Mouse (Mus musculus) gastrocnemius, postnatal 14 days (tissue): ENCODE measurements at regions not wholly inside any gene's neighbourhood (a gene's known extent, or its start where the extent isn't known, plus 50 kb on each side); places are given as distances from the start of the nearest gene placed in this dataset.
"Not testable (repeated sequence)": the region's sequence is repeated elsewhere in the genome, so short reads cannot be mapped to it uniquely, and the experiment has no call there.

Source experiments
- DNase-seq: peaks from one replicate; pipeline ENCODE4 v3.0.0; 2021; ENCODE audit warnings: mixed read lengths
- intact Hi-C: fragments of 180-260 bp; cut with DNase I; formaldehyde crosslinking; loops from one replicate; pipeline ENCODE4 v1.15.1; 2025; ENCODE audit warnings: low total_unique reads

GRCm38 (mm10) chr12:15493640-15494039 is 323.1 kb downstream of the Trib2 start:
- DNase-seq, result no peak
- intact Hi-C loops, result no loop called here

DNA sequence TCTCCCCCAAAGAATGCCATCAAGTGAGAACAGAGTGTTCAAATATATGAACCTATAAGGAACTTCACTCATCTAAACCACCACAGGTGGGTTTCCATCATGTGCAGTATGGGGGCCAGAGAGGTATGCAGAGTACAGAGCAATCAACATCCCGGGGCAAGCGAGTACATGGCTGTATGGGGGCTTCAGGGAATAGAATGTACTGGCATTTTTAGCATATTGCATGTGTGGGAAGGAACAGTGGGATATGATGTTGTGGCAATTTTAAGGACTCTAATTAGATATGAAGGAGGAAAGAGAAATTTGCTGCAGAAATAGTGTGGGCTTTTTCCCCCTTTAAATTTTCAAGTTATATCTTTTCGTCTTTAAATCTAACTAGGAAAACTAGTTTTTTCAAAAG is 344.0 kb downstream of the Trib2 start:
- no peak for DNase-seq
- intact Hi-C loops, result no loop called here

DNA sequence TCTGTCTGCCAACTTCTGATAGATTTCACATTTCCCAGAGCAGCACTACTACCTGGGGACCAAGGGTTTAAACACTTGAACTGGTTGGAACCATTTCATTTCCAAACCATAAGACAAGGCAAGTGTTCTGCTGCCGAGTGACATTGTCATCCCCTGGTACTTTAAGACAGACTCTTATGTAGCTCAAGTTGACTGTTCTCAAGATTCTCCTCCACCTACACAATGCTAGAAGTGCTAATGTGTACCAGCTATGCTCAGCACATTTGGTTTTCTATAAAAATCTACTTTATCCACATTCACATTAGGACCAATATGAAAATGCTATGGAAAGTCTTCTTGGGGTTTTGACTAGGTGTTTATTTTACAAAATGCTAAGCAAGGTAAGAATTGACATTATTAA is 357.3 kb downstream of the Trib2 start:
- no peak for DNase-seq
- intact Hi-C loops, result no loop called here

GRCm38 (mm10) chr12:15456369-15456768 is 360.4 kb downstream of the Trib2 start:
- DNase-seq, intact Hi-C loops: not testable (repeated sequence)

DNA sequence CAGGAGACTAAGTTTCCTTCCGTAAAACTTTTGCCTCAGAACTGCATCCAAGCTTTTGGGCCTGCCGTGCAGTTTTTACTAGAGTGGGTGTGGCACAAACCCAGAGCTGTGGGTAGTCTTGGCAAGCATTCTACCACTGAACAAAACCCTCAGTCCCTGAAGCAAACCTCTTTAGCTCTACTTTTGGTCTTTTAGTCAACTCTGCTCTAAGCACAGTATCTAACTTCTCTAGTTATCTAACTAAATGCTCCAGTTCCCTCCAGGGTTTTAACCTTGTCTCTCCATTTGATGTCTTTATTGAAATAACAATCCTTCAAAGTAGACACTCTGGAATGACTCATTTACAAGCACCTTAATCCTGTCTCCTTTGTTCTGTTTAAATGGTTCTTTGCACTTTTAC is 361.0 kb downstream of the Trib2 start:
- no peak for DNase-seq
- intact Hi-C loops, result no loop called here

DNA sequence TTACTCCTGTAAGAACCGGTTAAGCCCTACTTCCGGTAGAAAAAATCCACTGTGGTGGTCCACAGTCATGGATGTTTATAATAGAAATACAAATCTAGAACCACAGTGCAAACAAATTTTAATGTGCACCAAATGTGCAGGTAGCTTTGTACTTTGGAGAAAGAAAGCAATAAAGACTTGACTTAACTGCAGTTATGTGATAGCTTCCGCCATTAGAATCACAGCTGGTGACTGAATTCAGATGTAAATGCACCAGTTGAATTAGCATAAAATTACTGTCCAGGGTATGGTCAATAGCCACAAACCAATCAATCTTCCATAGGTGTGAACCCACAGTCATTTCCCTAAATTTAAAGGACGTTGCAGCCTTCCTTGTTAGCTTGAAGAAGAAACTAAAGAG is 367.2 kb downstream of the Trib2 start:
- no peak for DNase-seq
- intact Hi-C loops, result no loop called here

DNA sequence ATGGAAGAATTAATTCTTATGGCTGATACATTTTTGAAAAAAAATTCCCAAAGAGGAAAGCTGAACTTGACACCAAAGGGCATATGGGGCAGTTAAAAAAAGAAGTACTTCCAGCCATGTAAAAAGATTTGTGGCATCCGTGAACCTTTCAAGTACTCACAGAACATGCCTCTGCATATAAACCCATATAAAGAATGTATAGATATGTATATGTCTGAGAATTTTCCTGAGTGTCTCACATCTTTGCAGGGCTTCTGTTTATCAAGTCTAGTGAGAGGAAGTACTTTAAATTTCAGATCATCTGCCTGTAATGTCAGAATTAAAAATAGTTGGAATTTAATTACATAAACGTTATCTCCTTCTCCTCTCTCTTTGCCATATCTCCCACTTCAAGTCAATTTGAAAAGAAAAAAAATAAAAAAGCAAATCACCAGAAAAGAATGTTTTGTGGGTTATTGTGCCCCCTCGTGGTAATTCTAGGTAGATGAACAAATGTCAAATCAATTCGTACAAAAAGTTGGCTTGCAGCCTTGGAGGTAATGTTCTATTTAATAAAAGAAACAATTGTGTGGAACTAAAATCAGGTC is 400.4 kb downstream of the Trib2 start:
- intact Hi-C loops, result no loop called here
- no peak for DNase-seq

- intact Hi-C loops, result no loop called here
- DNase-seq, result no peak
Observed at GRCm38 (mm10) chr12:15410419-15410818, 406.3 kb downstream of the Trib2 start.

- DNase-seq, intact Hi-C loops: not testable (repeated sequence)
Observed at GRCm38 (mm10) chr12:15407577-15407976, 409.1 kb downstream of the Trib2 start.

DNA sequence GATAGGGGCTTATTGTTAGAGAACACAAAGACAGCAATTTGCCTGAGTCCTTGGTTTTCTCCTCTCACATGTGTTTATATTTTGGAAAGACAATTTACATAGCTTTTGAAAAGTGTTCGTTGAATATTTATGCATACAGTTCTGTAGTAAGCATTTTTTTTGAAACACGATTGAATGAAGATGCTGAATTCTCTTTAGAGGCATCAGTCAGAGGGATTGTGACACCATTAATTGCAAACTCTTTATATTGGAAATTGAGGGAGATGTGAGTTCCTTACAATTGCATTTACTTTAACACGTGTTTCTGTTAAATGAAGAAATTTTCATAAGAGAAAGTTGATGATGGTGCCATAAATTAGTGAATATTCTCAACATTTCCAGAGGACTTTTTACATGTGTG is 424.1 kb downstream of the Trib2 start:
- no peak for DNase-seq
- intact Hi-C loops, result no loop called here

GRCm38 (mm10) chr12:15388574-15388973 is 428.1 kb downstream of the Trib2 start:
- intact Hi-C loops, result no loop called here
- no peak for DNase-seq

DNA sequence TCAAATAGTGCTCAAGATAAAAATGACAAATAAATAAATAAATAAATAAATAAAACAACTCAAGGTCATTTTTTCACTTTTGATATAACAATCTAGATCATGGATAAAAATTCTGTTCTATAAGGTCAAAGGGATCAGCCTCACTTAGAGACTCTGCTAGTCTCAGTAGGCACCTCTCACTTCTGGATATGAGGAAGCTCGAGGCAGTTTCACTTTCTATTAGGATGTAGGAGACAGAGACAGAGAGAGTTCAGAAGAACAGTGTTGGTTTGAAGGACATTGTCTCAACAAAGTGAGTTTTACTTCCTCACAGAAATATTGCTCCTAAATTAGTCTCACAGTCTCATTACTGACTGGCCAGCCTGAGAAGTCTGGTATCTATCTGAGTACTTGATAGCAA is 458.9 kb downstream of the Trib2 start:
- no peak for DNase-seq
- intact Hi-C loops, result no loop called here

GRCm38 (mm10) chr12:15320697-15321449 is 495.8 kb downstream of the Trib2 start:
- no peak for DNase-seq
- intact Hi-C loops, result no loop called here

GRCm38 (mm10) chr12:15319647-15320046 is 497.1 kb downstream of the Trib2 start:
- no peak for DNase-seq
- intact Hi-C loops, result no loop called here

- no peak for DNase-seq
- intact Hi-C loops, result no loop called here
Observed at GRCm38 (mm10) chr12:15294898-15295297, 521.8 kb downstream of the Trib2 start.

GRCm38 (mm10) chr12:15262165-15262564 is 554.6 kb downstream of the Trib2 start:
- no peak for DNase-seq
- intact Hi-C loops, result no loop called here

DNA sequence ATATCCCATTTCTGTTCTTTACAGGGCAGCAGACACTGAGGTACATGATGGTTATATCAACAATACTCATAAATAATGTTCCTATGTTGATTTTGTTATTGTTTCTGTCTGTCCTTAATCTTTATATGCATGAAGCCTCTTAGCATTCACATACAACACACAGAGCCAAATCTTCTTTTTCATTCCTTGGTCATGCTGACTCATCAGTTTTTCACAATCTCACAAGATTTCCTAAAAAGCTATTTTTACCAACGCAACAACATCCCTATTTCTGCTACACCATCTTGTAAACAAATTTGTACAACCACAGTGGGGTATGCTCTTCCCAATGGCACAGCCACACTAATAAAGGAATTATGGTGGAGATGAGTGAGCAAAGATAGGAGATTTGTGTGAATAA is 555.1 kb downstream of the Trib2 start:
- DNase-seq, result no peak
- intact Hi-C loops, result no loop called here

DNA sequence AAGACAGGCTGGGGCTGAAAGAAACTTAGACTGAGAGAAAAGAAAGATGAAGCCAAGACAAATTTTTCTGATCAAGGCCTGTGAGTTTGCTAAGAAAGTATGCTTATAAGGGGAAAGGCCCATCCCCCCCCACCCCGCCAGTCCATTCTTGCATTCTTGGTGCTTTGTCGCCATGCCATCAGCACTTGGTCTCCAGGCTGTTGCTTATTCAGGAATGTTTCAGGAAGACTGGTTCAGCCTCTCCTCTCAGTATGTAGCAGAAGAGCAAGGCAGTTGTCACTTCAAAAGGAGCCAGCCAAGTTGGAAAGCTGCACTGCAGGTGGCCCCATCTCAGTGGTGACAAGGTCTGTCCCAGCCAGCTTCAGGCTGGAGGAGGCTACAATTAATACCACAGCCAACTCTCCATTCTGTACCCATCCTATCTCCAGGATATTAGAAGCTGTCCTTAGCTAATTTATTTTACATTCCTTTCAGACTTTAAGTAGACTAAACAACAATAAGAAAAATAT is 555.8 kb downstream of the Trib2 start:
- DNase-seq, result no peak
- intact Hi-C loops, result no loop called here

GRCm38 (mm10) chr12:15244966-15245365 is 571.8 kb downstream of the Trib2 start:
- DNase-seq, result no peak
- intact Hi-C loops, result no loop called here

GRCm38 (mm10) chr12:15222497-15223170 is 594.1 kb downstream of the Trib2 start:
- no peak for DNase-seq
- intact Hi-C loops, result no loop called here

GRCm38 (mm10) chr12:15218504-15218903 is 598.2 kb downstream of the Trib2 start:
- no peak for DNase-seq
- intact Hi-C loops, result no loop called here
